Mouse (Mus musculus) fat pad, adult 2 months (tissue): Measurements from ENCODE around the gene Adgrb3.
"Not testable (repeated sequence)": the region's sequence is repeated elsewhere in the genome, so short reads cannot be mapped to it uniquely, and the experiment has no call there.

Source experiments
- DNase-seq: peaks from one replicate; pipeline ENCODE4 v3.0.0-alpha.2; 2011; ENCODE audit warnings: low read depth, low spot score; ENCODE audit errors: extremely low read depth

Gene Adgrb3

GRCm38 (mm10) chr1:25017851-25018250 is 811.7 kb downstream of the Adgrb3 start:
- DNase-seq: not testable (repeated sequence)
